Mouse (Mus musculus) heart, embryonic 16.5 days (tissue): ENCODE measurements around the gene Gm37240. TPM values are rescaled to one million over a fixed set of nuclear protein-coding genes. Genes with fewer than 3 reads are reported as not detected.

ENCODE experiments used
- ATAC-seq: fragments of 200-750 bp; cut with Nextera tagmentation; replicated peaks from 2 replicates; pipeline ENCODE4 v1.8.0; 2017; ENCODE audit warnings: moderate number of reproducible peaks; ENCODE audit not compliant: insufficient read depth, low FRiP score; ENCODE audit errors: extremely low read depth
- H3K27ac ChIP-seq: fragments of 300-500 bp; sonication (generic); 2 replicates; pipeline ENCODE4 v1.5.1; 2014; ENCODE audit warnings: mild to moderate bottlenecking, low read length, control low read depth, moderate library complexity
- H3K27me3 ChIP-seq: fragments of 300-500 bp; sonication (generic); 2 replicates; pipeline ENCODE4 v1.6.1; 2014; ENCODE audit warnings: low read length, mixed read lengths; ENCODE audit not compliant: control insufficient read depth, insufficient read depth
- H3K36me3 ChIP-seq: fragments of 300-500 bp; sonication (generic); 2 replicates; pipeline ENCODE4 v1.6.1; 2014; ENCODE audit not compliant: control insufficient read depth, insufficient read depth
- H3K4me1 ChIP-seq: fragments of 300-500 bp; sonication (generic); 2 replicates; pipeline ENCODE4 v1.6.1; 2014; ENCODE audit warnings: low read length, mixed read lengths; ENCODE audit not compliant: control insufficient read depth, insufficient read depth
- H3K4me2 ChIP-seq: fragments of 300-500 bp; sonication (generic); 2 replicates; pipeline ENCODE4 v1.6.1; 2014; ENCODE audit warnings: low read depth, mild to moderate bottlenecking, control low read depth, low read length
- H3K4me3 ChIP-seq: fragments of 300-500 bp; sonication (generic); 2 replicates; pipeline ENCODE4 v1.5.1; 2014; ENCODE audit warnings: mild to moderate bottlenecking, control low read depth, low read length
- H3K9ac ChIP-seq: fragments of 300-500 bp; sonication (generic); 2 replicates; pipeline ENCODE4 v1.6.1; 2014; ENCODE audit warnings: low read length, control low read depth
- H3K9me3 ChIP-seq: fragments of 300-500 bp; sonication (generic); replicated peaks from 2 replicates; pipeline ENCODE4 v1.6.1; 2016; ENCODE audit warnings: low read length; ENCODE audit not compliant: control insufficient read depth
- WGBS: fragments of 180-500 bp; shearing (Covaris S2); extraction: QIAGEN DNeasy Blood & Tissue Kit; methylation state at CpG from one replicate; pipeline ENCODE4 v1.1.7; 2014; 5-methylcytosine and 5-hydroxymethylcytosine counted together
- polyA plus RNA-seq: library from polyadenylated mRNA; unstranded; fragments of >200 nt; fragmentation: Nextera tagmentation; extraction: Ambion mirVana; gene quantifications from 2 replicates; pipeline ENCODE4 v1.2.1, GENCODE M21; 2015

The Gm37240 gene
- polyA plus RNA-seq, 1 experiment from 2014 or later, result 18.4 TPM

GRCm38 (mm10) chr3:85859311-85859710 lies 28.0 kb downstream of the Gm37240 start:
- 65% methylated on average over 6 of the region's 6 CpGs for WGBS
- H3K9me3 ChIP-seq, result no peaks in the 10 kb centered on the region
- H3K27me3 ChIP-seq, result no peaks in the 10 kb centered on the region
- H3K4me2 ChIP-seq, result no peak overlapping the region; the same call in 1 of the 2 replicates
- no peak overlapping the region for H3K4me3 ChIP-seq
- H3K27ac ChIP-seq, result peak overlapping the region; percentile 96
- no peak for ATAC-seq
- H3K4me1 ChIP-seq, result peaks cover 27% of the 10 kb centered on the region
- H3K9ac ChIP-seq, result 0 out of 2 replicates have a peak overlapping the region, but pooled peaks have one; percentile 22
- H3K36me3 ChIP-seq, result no peaks in the 10 kb centered on the region

GRCm38 (mm10) chr3:85858140-85859135 lies 28.9 kb downstream of the Gm37240 start:
- peak; percentile 90 for ATAC-seq

GRCm38 (mm10) chr3:85857083-85857482 lies 30.2 kb downstream of the Gm37240 start:
- WGBS, result 23% methylated on average over 4 of the region's 4 CpGs
- Histone ChIP-seq H3K27ac (peak overlapping the region; percentile 55; the same call in 1 of the 2 replicates), H3K9me3 (no peaks in the 10 kb centered on the region), H3K27me3 (no peaks in the 10 kb centered on the region), H3K9ac (no peak overlapping the region), H3K4me3 (no peak overlapping the region), H3K4me2 (no peak overlapping the region), H3K4me1 (peaks cover 18% of the 10 kb centered on the region), H3K36me3 (no peaks in the 10 kb centered on the region)
- no peak for ATAC-seq

More at GRCm38 (mm10) chr3:85858140-85859135, 28.9 kb downstream of the Gm37240 start:
- 35% methylated on average over 11 of the region's 11 CpGs for WGBS
- no peaks in the 10 kb centered on the region for H3K9me3 ChIP-seq
- H3K27ac ChIP-seq, result peak overlapping the region; percentile 96
- peak overlapping the region; percentile 32 for H3K9ac ChIP-seq
- H3K4me3 ChIP-seq, result no peak overlapping the region
- H3K36me3 ChIP-seq, result no peaks in the 10 kb centered on the region
- peaks cover 27% of the 10 kb centered on the region for H3K4me1 ChIP-seq
- H3K4me2 ChIP-seq, result peak overlapping the region; percentile 34
- no peaks in the 10 kb centered on the region for H3K27me3 ChIP-seq

- ATAC-seq, result no peak
- Histone ChIP-seq H3K27ac (0 out of 2 replicates have a peak overlapping the region, but pooled peaks have one; percentile 9), H3K9me3 (no peaks in the 10 kb centered on the region), H3K4me1 (peaks cover 15% of the 10 kb centered on the region), H3K4me2 (no peak overlapping the region), H3K27me3 (no peaks in the 10 kb centered on the region), H3K36me3 (no peaks in the 10 kb centered on the region), H3K4me3 (no peak overlapping the region), H3K9ac (no peak overlapping the region)
- 79% methylated on average over 5 of the region's 5 CpGs for WGBS
Observed at GRCm38 (mm10) chr3:85855947-85856346, 31.4 kb downstream of the Gm37240 start.

GRCm38 (mm10) chr3:85855043-85855442 lies 32.3 kb downstream of the Gm37240 start:
- no peaks in the 10 kb centered on the region for H3K9me3 ChIP-seq
- H3K36me3 ChIP-seq, result no peaks in the 10 kb centered on the region
- no peak overlapping the region for H3K9ac ChIP-seq
- H3K27me3 ChIP-seq, result no peaks in the 10 kb centered on the region
- 92% methylated on average over 3 of the region's 3 CpGs for WGBS
- H3K27ac ChIP-seq, result no peak overlapping the region
- H3K4me2 ChIP-seq, result no peak overlapping the region
- H3K4me3 ChIP-seq, result no peak overlapping the region
- H3K4me1 ChIP-seq, result peaks cover 16% of the 10 kb centered on the region
- no peak for ATAC-seq

GRCm38 (mm10) chr3:85854143-85854542 lies 33.2 kb downstream of the Gm37240 start:
- H3K27ac ChIP-seq, result no peak overlapping the region
- no peak overlapping the region for H3K4me2 ChIP-seq
- no peaks in the 10 kb centered on the region for H3K9me3 ChIP-seq
- H3K27me3 ChIP-seq, result no peaks in the 10 kb centered on the region
- no peak overlapping the region for H3K4me3 ChIP-seq
- no peak overlapping the region for H3K9ac ChIP-seq
- peaks cover 16% of the 10 kb centered on the region for H3K4me1 ChIP-seq
- no peaks in the 10 kb centered on the region for H3K36me3 ChIP-seq
- no peak for ATAC-seq
- WGBS, result 91% methylated on average over 6 of the region's 6 CpGs

- Histone ChIP-seq H3K4me1 (peaks cover 16% of the 10 kb centered on the region), H3K9me3 (no peaks in the 10 kb centered on the region), H3K9ac (no peak overlapping the region), H3K4me3 (no peak overlapping the region), H3K36me3 (no peaks in the 10 kb centered on the region), H3K4me2 (no peak overlapping the region), H3K27ac (no peak overlapping the region), H3K27me3 (no peaks in the 10 kb centered on the region)
- WGBS, result 55% methylated on average over 4 of the region's 4 CpGs
- ATAC-seq, result no peak
Observed at GRCm38 (mm10) chr3:85853715-85854114, 33.6 kb downstream of the Gm37240 start.

- WGBS, result 46% methylated on average over 1 of the region's 1 CpGs
- no peak for ATAC-seq
- no peaks in the 10 kb centered on the region for H3K27me3 ChIP-seq
- H3K27ac ChIP-seq, result no peak overlapping the region
- no peaks in the 10 kb centered on the region; the same call in 1 of the 2 replicates for H3K9me3 ChIP-seq
- no peak overlapping the region for H3K4me3 ChIP-seq
- H3K36me3 ChIP-seq, result no peaks in the 10 kb centered on the region
- no peak overlapping the region for H3K9ac ChIP-seq
- H3K4me1 ChIP-seq, result peaks cover 3% of the 10 kb centered on the region; the same call in 1 of the 2 replicates
- no peak overlapping the region for H3K4me2 ChIP-seq
Observed at GRCm38 (mm10) chr3:85850079-85850478, 37.2 kb downstream of the Gm37240 start.

- Histone ChIP-seq H3K36me3 (no peaks in the 10 kb centered on the region), H3K4me2 (no peak overlapping the region), H3K9me3 (no peaks in the 10 kb centered on the region; the same call in 1 of the 2 replicates), H3K4me1 (peaks cover 19% of the 10 kb centered on the region), H3K9ac (no peak overlapping the region), H3K27me3 (no peaks in the 10 kb centered on the region), H3K27ac (no peak overlapping the region), H3K4me3 (no peak overlapping the region)
- WGBS, result 83% methylated on average over 1 of the region's 1 CpGs
- no peak for ATAC-seq
Observed at GRCm38 (mm10) chr3:85846316-85846715, 41.0 kb downstream of the Gm37240 start.
